Mouse (Mus musculus) liver, embryonic 12.5 days (tissue): Measurements from ENCODE around the gene Tle3. TPM values are rescaled to one million over a fixed set of nuclear protein-coding genes. Genes with fewer than 3 reads are reported as not detected.
A peak's percentile ranks its signal among the peaks of the same experiment; 100 is the strongest.

Experiments
- ATAC-seq: fragments of 200-750 bp; cut with Nextera tagmentation; 2 replicates; pipeline ENCODE4 v1.8.0; 2017; ENCODE audit warnings: moderate number of reproducible peaks, mild to moderate bottlenecking, moderate library complexity
- H3K27ac ChIP-seq: fragments of 300-500 bp; sonication (generic); 2 replicates; pipeline ENCODE4 v1.5.1; 2016; ENCODE audit warnings: mild to moderate bottlenecking
- H3K27me3 ChIP-seq: fragments of 300-500 bp; sonication (generic); replicated peaks from 2 replicates; pipeline ENCODE4 v1.6.1; 2016; ENCODE audit warnings: mild to moderate bottlenecking, moderate library complexity
- H3K36me3 ChIP-seq: fragments of 300-500 bp; sonication (generic); 2 replicates; pipeline ENCODE4 v1.6.1; 2016; ENCODE audit warnings: mild to moderate bottlenecking, moderate library complexity
- H3K4me1 ChIP-seq: fragments of 300-500 bp; sonication (generic); 2 replicates; pipeline ENCODE4 v1.6.1; 2016
- H3K4me2 ChIP-seq: fragments of 300-500 bp; sonication (generic); 2 replicates; pipeline ENCODE4 v1.6.1; 2016; ENCODE audit warnings: mild to moderate bottlenecking, moderate library complexity
- H3K4me3 ChIP-seq: fragments of 300-500 bp; sonication (generic); 2 replicates; pipeline ENCODE4 v1.5.1; 2016; ENCODE audit warnings: mild to moderate bottlenecking, moderate library complexity
- H3K9ac ChIP-seq: fragments of 300-500 bp; sonication (generic); 2 replicates; pipeline ENCODE4 v1.6.1; 2016; ENCODE audit warnings: mild to moderate bottlenecking, moderate library complexity
- H3K9me3 ChIP-seq: fragments of 300-500 bp; sonication (generic); replicated peaks from 2 replicates; pipeline ENCODE4 v1.6.1; 2016; ENCODE audit warnings: mild to moderate bottlenecking, moderate library complexity
- WGBS: fragments of 180-500 bp; shearing (Covaris S2); methylation state at CpG from one replicate; pipeline ENCODE4 v1.1.7; 2016; ENCODE audit not compliant: insufficient replicate concordance; 5-methylcytosine and 5-hydroxymethylcytosine counted together
- polyA plus RNA-seq: library from polyadenylated mRNA; unstranded; fragments of >200 nt; fragmentation: Nextera tagmentation; extraction: Ambion mirVana; gene quantifications from 2 replicates; pipeline ENCODE4 v1.2.1, GENCODE M21; 2016

The Tle3 gene
- polyA plus RNA-seq, 1 experiment from 2014 or later, result 7.7 TPM

- H3K9me3 ChIP-seq, result no peaks in the 10 kb centered on the region
- peaks cover 75% of the 10 kb centered on the region for H3K27me3 ChIP-seq
- H3K4me2 ChIP-seq, result no peak overlapping the region
- ATAC-seq, result no peak
- H3K4me3 ChIP-seq, result no peak overlapping the region
- peaks cover 92% of the 10 kb centered on the region for H3K4me1 ChIP-seq
- H3K27ac ChIP-seq, result no peak overlapping the region
- H3K9ac ChIP-seq, result no peak overlapping the region
- 62% methylated on average over 11 of the region's 11 CpGs for WGBS
- H3K36me3 ChIP-seq, result peaks cover 29% of the 10 kb centered on the region
These were observed 7.0 kb downstream of the Tle3 start for GRCm38 (mm10) chr9:61379016-61379634.

GRCm38 (mm10) chr9:61380258-61381062 is 8.3 kb downstream of the Tle3 start:
- no peaks in the 10 kb centered on the region for H3K9me3 ChIP-seq
- peaks cover 72% of the 10 kb centered on the region for H3K27me3 ChIP-seq
- 28% methylated on average over 18 of the region's 18 CpGs for WGBS
- no peak overlapping the region for H3K4me3 ChIP-seq
- ATAC-seq, result no peak
- H3K4me1 ChIP-seq, result peaks cover 88% of the 10 kb centered on the region
- no peak overlapping the region for H3K27ac ChIP-seq
- H3K9ac ChIP-seq, result no peak overlapping the region
- H3K36me3 ChIP-seq, result peaks cover 30% of the 10 kb centered on the region
- H3K4me2 ChIP-seq, result peak overlapping the region; percentile 10; the same call in 1 of the 2 replicates

GRCm38 (mm10) chr9:61381063-61381408 is 8.9 kb downstream of the Tle3 start:
- Histone ChIP-seq H3K4me2 (no peak overlapping the region), H3K4me3 (no peak overlapping the region), H3K27me3 (peaks cover 72% of the 10 kb centered on the region), H3K9me3 (no peaks in the 10 kb centered on the region), H3K36me3 (peaks cover 28% of the 10 kb centered on the region), H3K27ac (no peak overlapping the region), H3K9ac (no peak overlapping the region), H3K4me1 (peaks cover 88% of the 10 kb centered on the region)
- no peak for ATAC-seq
- 69% methylated on average over 2 of the region's 2 CpGs for WGBS

- Histone ChIP-seq H3K9me3 (no peaks in the 10 kb centered on the region), H3K27ac (no peak overlapping the region), H3K27me3 (peaks cover 71% of the 10 kb centered on the region), H3K4me2 (no peak overlapping the region), H3K9ac (no peak overlapping the region), H3K4me3 (no peak overlapping the region), H3K4me1 (peaks cover 88% of the 10 kb centered on the region), H3K36me3 (peaks cover 25% of the 10 kb centered on the region)
- ATAC-seq, result no peak
- WGBS, result 68% methylated on average over 3 of the region's 3 CpGs
These were observed 9.3 kb downstream of the Tle3 start for GRCm38 (mm10) chr9:61381445-61381844.

GRCm38 (mm10) chr9:61382595-61383186 is 10.5 kb downstream of the Tle3 start:
- H3K9me3 ChIP-seq, result no peaks in the 10 kb centered on the region
- peaks cover 64% of the 10 kb centered on the region for H3K27me3 ChIP-seq
- H3K27ac ChIP-seq, result no peak overlapping the region
- no peak overlapping the region for H3K9ac ChIP-seq
- WGBS, result 39% methylated on average over 8 of the region's 8 CpGs
- ATAC-seq, result no peak
- no peak overlapping the region for H3K4me3 ChIP-seq
- H3K4me2 ChIP-seq, result no peak overlapping the region
- peaks cover 26% of the 10 kb centered on the region for H3K36me3 ChIP-seq
- peaks cover 79% of the 10 kb centered on the region for H3K4me1 ChIP-seq

GRCm38 (mm10) chr9:61384101-61384500 is 11.9 kb downstream of the Tle3 start:
- no peak for ATAC-seq
- Histone ChIP-seq H3K9me3 (no peaks in the 10 kb centered on the region), H3K4me1 (peaks cover 78% of the 10 kb centered on the region), H3K4me3 (no peak overlapping the region), H3K9ac (no peak overlapping the region), H3K36me3 (peaks cover 24% of the 10 kb centered on the region), H3K27me3 (peaks cover 58% of the 10 kb centered on the region), H3K4me2 (no peak overlapping the region), H3K27ac (no peak overlapping the region)
- WGBS, result 49% methylated on average over 6 of the region's 6 CpGs

- Histone ChIP-seq H3K27ac (no peak overlapping the region), H3K4me2 (no peak overlapping the region), H3K27me3 (peaks cover 50% of the 10 kb centered on the region), H3K9ac (no peak overlapping the region), H3K9me3 (no peaks in the 10 kb centered on the region), H3K4me1 (peaks cover 74% of the 10 kb centered on the region), H3K36me3 (peaks cover 27% of the 10 kb centered on the region), H3K4me3 (no peak overlapping the region)
- ATAC-seq, result no peak
- 35% methylated on average over 16 of the region's 16 CpGs for WGBS
These were observed 12.7 kb downstream of the Tle3 start for GRCm38 (mm10) chr9:61384646-61385443.

GRCm38 (mm10) chr9:61385753-61386152 is 13.6 kb downstream of the Tle3 start:
- no peaks in the 10 kb centered on the region for H3K9me3 ChIP-seq
- H3K27ac ChIP-seq, result no peak overlapping the region
- H3K27me3 ChIP-seq, result peaks cover 41% of the 10 kb centered on the region
- H3K4me1 ChIP-seq, result peaks cover 74% of the 10 kb centered on the region
- WGBS, result 22% methylated on average over 7 of the region's 8 CpGs
- no peak overlapping the region for H3K4me2 ChIP-seq
- no peak overlapping the region for H3K9ac ChIP-seq
- ATAC-seq, result no peak; the same call in 1 of the 2 replicates
- H3K36me3 ChIP-seq, result peaks cover 33% of the 10 kb centered on the region
- no peak overlapping the region for H3K4me3 ChIP-seq

GRCm38 (mm10) chr9:61386314-61386713 is 14.1 kb downstream of the Tle3 start:
- Histone ChIP-seq H3K4me3 (no peak overlapping the region), H3K27me3 (peaks cover 36% of the 10 kb centered on the region), H3K36me3 (peaks cover 34% of the 10 kb centered on the region), H3K4me2 (no peak overlapping the region), H3K4me1 (peaks cover 72% of the 10 kb centered on the region), H3K27ac (no peak overlapping the region), H3K9ac (no peak overlapping the region), H3K9me3 (no peaks in the 10 kb centered on the region)
- ATAC-seq, result no peak
- WGBS, result 72% methylated on average over 2 of the region's 2 CpGs

GRCm38 (mm10) chr9:61387797-61388196 is 15.6 kb downstream of the Tle3 start:
- peaks cover 24% of the 10 kb centered on the region for H3K36me3 ChIP-seq
- H3K4me1 ChIP-seq, result peaks cover 71% of the 10 kb centered on the region
- H3K9ac ChIP-seq, result no peak overlapping the region

GRCm38 (mm10) chr9:61388214-61388613 is 16.0 kb downstream of the Tle3 start:
- Histone ChIP-seq H3K27me3 (peaks cover 20% of the 10 kb centered on the region), H3K9me3 (no peaks in the 10 kb centered on the region), H3K4me1 (peaks cover 67% of the 10 kb centered on the region), H3K36me3 (peaks cover 27% of the 10 kb centered on the region), H3K4me2 (no peak overlapping the region), H3K9ac (no peak overlapping the region), H3K27ac (no peak overlapping the region), H3K4me3 (no peak overlapping the region)
- ATAC-seq, result no peak
- 74% methylated on average over 12 of the region's 12 CpGs for WGBS

More at GRCm38 (mm10) chr9:61387797-61388196, 15.6 kb downstream of the Tle3 start:
- Histone ChIP-seq H3K4me2 (no peak overlapping the region), H3K27ac (no peak overlapping the region), H3K27me3 (peaks cover 24% of the 10 kb centered on the region), H3K9me3 (no peaks in the 10 kb centered on the region), H3K4me3 (no peak overlapping the region)
- 61% methylated on average over 5 of the region's 5 CpGs for WGBS
- ATAC-seq, result no peak
